ENCODE assay signal across 9 mouse cellular contexts in genomic region chr11:69934681-69935080, GRCm38 (mm10). TPM values are rescaled to one million over a fixed set of nuclear protein-coding genes. Genes with fewer than 3 reads are reported as not detected.
A peak's percentile ranks its signal among the peaks of the same experiment; 100 is the strongest.
DNase-seq lines count a peak whose midpoint lies in the region; ATAC-seq lines count a peak whose summit lies in the region.
"Had no signal": no experiment of that assay in that cellular context is flagged by ENCODE, and none has a peak within 500 bp of the region (broad histone marks: within the 10 kb centered on the region; RNA-seq: fewer than 3 reads in every experiment).

No protein-coding gene starts in this region.

- peaks cover 34% of the 10 kb centered on the region for H3K27me3 ChIP-seq in kidney, embryonic 15.5 days
- H3K27me3 ChIP-seq in forebrain, embryonic 11.5 days (ENCODE audit: control insufficient read depth, insufficient read depth, low read length): peaks cover 30% of the 10 kb centered on the region
- H3K27me3 ChIP-seq in limb, embryonic 13.5 days: peaks cover 18% of the 10 kb centered on the region
- peaks cover 41% of the 10 kb centered on the region for H3K27me3 ChIP-seq in neural tube, embryonic 12.5 days (replicated peaks)

- H3K4me2 ChIP-seq in kidney, embryonic 15.5 days: peak overlapping the region; percentile 100
- no peak overlapping the region for H3K4me2 ChIP-seq in forebrain, embryonic 11.5 days (ENCODE audit: low read depth, low read length, severe bottlenecking)
- peak overlapping the region; percentile 100 for H3K4me2 ChIP-seq in limb, embryonic 13.5 days (replicated peaks)
- H3K4me2 ChIP-seq in neural tube, embryonic 12.5 days (replicated peaks): peak overlapping the region; percentile 100

- peak overlapping the region; percentile 25; the same call in 1 of the 2 replicates for H3K4me3 ChIP-seq in kidney, embryonic 15.5 days (replicated peaks)
- H3K4me3 ChIP-seq in forebrain, embryonic 11.5 days (ENCODE audit: low read depth, low read length): no peak overlapping the region
- peak overlapping the region; percentile 31; the same call in 1 of the 2 replicates for H3K4me3 ChIP-seq in limb, embryonic 13.5 days
- H3K4me3 ChIP-seq in neural tube, embryonic 12.5 days: no peak overlapping the region

- no peaks in the 10 kb centered on the region for H3K36me3 ChIP-seq in kidney, embryonic 15.5 days
- no peaks in the 10 kb centered on the region for H3K36me3 ChIP-seq in forebrain, embryonic 11.5 days (ENCODE audit: control insufficient read depth, insufficient read depth, low read length)
- no peaks in the 10 kb centered on the region for H3K36me3 ChIP-seq in limb, embryonic 13.5 days
- no peaks in the 10 kb centered on the region for H3K36me3 ChIP-seq in neural tube, embryonic 12.5 days

- no peaks in the 10 kb centered on the region for H3K9me3 ChIP-seq in kidney, embryonic 15.5 days (replicated peaks)
- H3K9me3 ChIP-seq in forebrain, embryonic 11.5 days (ENCODE audit: control insufficient read depth, low read length): no peaks in the 10 kb centered on the region
- no peaks in the 10 kb centered on the region for H3K9me3 ChIP-seq in limb, embryonic 13.5 days
- no peaks in the 10 kb centered on the region for H3K9me3 ChIP-seq in neural tube, embryonic 12.5 days

- ATAC-seq in kidney, embryonic 15.5 days (replicated peaks; ENCODE audit: low FRiP score): no peak
- no peak for ATAC-seq in forebrain, embryonic 11.5 days (replicated peaks; ENCODE audit: low FRiP score)
- ATAC-seq in limb, embryonic 13.5 days (ENCODE audit: low FRiP score, low read depth): no peak
- no peak for ATAC-seq in neural tube, embryonic 12.5 days (ENCODE audit: low FRiP score, low read depth)

- DNase-seq in kidney, adult 8-10 months: no peak
- no peak for DNase-seq in forebrain, embryonic 11.5 days (ENCODE audit: low spot score)
- no peak for DNase-seq in adrenal gland, postnatal 25 days
- DNase-seq in layer of hippocampus, adult 9-10 months (ENCODE audit: low spot score): no peak
- DNase-seq in right cerebral cortex, postnatal 14 days: no peak

- H3K27ac ChIP-seq in kidney, embryonic 15.5 days: no peak overlapping the region
- 0 out of 2 replicates have a peak overlapping the region, but pooled peaks have one; percentile 43 for H3K27ac ChIP-seq in forebrain, embryonic 11.5 days (ENCODE audit: low read depth, low read length)
- H3K27ac ChIP-seq in limb, embryonic 13.5 days: no peak overlapping the region; the same call in 1 of the 2 replicates
- H3K27ac ChIP-seq in neural tube, embryonic 12.5 days: no peak overlapping the region

- no peak overlapping the region for H3K9ac ChIP-seq in kidney, embryonic 15.5 days
- H3K9ac ChIP-seq in forebrain, embryonic 11.5 days (ENCODE audit: low read length): no peak overlapping the region; the same call in 1 of the 2 replicates
- H3K9ac ChIP-seq in limb, embryonic 13.5 days: no peak overlapping the region
- no peak overlapping the region for H3K9ac ChIP-seq in neural tube, embryonic 12.5 days

- peaks cover 54% of the 10 kb centered on the region for H3K4me1 ChIP-seq in kidney, embryonic 15.5 days
- H3K4me1 ChIP-seq in forebrain, embryonic 11.5 days (replicated peaks; ENCODE audit: control insufficient read depth, insufficient read depth, low read length): peaks cover 12% of the 10 kb centered on the region
- H3K4me1 ChIP-seq in limb, embryonic 13.5 days: peaks cover 48% of the 10 kb centered on the region
- peaks cover 23% of the 10 kb centered on the region for H3K4me1 ChIP-seq in neural tube, embryonic 12.5 days

- WGBS in kidney, embryonic 15.5 days: 14% methylated on average over 6 of the region's 6 CpGs
- 16% methylated on average over 6 of the region's 6 CpGs for WGBS in forebrain, embryonic 11.5 days
- 20% methylated on average over 6 of the region's 6 CpGs for WGBS in limb, embryonic 13.5 days
- 23% methylated on average over 6 of the region's 6 CpGs for WGBS in neural tube, embryonic 12.5 days

RNA-seq across cellular contexts. Expression of gene Ybx2, which starts 0.9 kb away (rescaled TPM):
- 6.3 and 7.5 TPM in 2 replicates for polyA plus RNA-seq in kidney, embryonic 15.5 days (2015; fragmentation: Nextera tagmentation; extraction: Ambion mirVana)
- polyA plus RNA-seq in forebrain, embryonic 11.5 days (2014; fragmentation: Nextera tagmentation; extraction: Ambion mirVana): 7.1 and 10.1 TPM in 2 replicates
- 9.3 and 9.7 TPM in 2 replicates for polyA plus RNA-seq in limb, embryonic 13.5 days (2015; fragmentation: Nextera tagmentation; extraction: Ambion mirVana)
- 5.5 and 6.0 TPM in 2 replicates for polyA plus RNA-seq in neural tube, embryonic 12.5 days (2016; fragmentation: Nextera tagmentation; extraction: Ambion mirVana)
- 14.1 and 14.8 TPM in 2 replicates for total RNA-seq in adrenal gland, postnatal 25 days (2021)

RNA-seq across cellular contexts. Expression of gene Eif5a, which starts 12.9 kb away (rescaled TPM):
- polyA plus RNA-seq in kidney, embryonic 15.5 days (2015; fragmentation: Nextera tagmentation; extraction: Ambion mirVana): 1,729 and 1,795 TPM in 2 replicates
- polyA plus RNA-seq in forebrain, embryonic 11.5 days (2014; fragmentation: Nextera tagmentation; extraction: Ambion mirVana): 2,045 and 2,063 TPM in 2 replicates
- polyA plus RNA-seq in limb, embryonic 13.5 days (2015; fragmentation: Nextera tagmentation; extraction: Ambion mirVana): 1,543 and 1,562 TPM in 2 replicates
- 1,451 and 1,549 TPM in 2 replicates for polyA plus RNA-seq in neural tube, embryonic 12.5 days (2016; fragmentation: Nextera tagmentation; extraction: Ambion mirVana)
- 542 and 558 TPM in 2 replicates for total RNA-seq in adrenal gland, postnatal 25 days (2021)

RNA-seq across cellular contexts. Expression of gene Slc2a4, which starts 13.3 kb away (rescaled TPM):
- 17.3 and 22.1 TPM in 2 replicates for polyA plus RNA-seq in kidney, embryonic 15.5 days (2015; fragmentation: Nextera tagmentation; extraction: Ambion mirVana)
- polyA plus RNA-seq in forebrain, embryonic 11.5 days (2014; fragmentation: Nextera tagmentation; extraction: Ambion mirVana): 13.7 and 14.8 TPM in 2 replicates
- polyA plus RNA-seq in limb, embryonic 13.5 days (2015; fragmentation: Nextera tagmentation; extraction: Ambion mirVana): 29.2 and 29.6 TPM in 2 replicates
- polyA plus RNA-seq in neural tube, embryonic 12.5 days (2016; fragmentation: Nextera tagmentation; extraction: Ambion mirVana): 12.3 and 12.4 TPM in 2 replicates
- 42.6 and 48.6 TPM in 2 replicates for total RNA-seq in adrenal gland, postnatal 25 days (2021)

RNA-seq across cellular contexts. Expression of gene Gps2, which starts 21.0 kb away (rescaled TPM):
- 77.8 and 86.2 TPM in 2 replicates for polyA plus RNA-seq in kidney, embryonic 15.5 days (2015; fragmentation: Nextera tagmentation; extraction: Ambion mirVana)
- 99.2 and 106 TPM in 2 replicates for polyA plus RNA-seq in forebrain, embryonic 11.5 days (2014; fragmentation: Nextera tagmentation; extraction: Ambion mirVana)
- polyA plus RNA-seq in limb, embryonic 13.5 days (2015; fragmentation: Nextera tagmentation; extraction: Ambion mirVana): 90.0 and 90.1 TPM in 2 replicates
- polyA plus RNA-seq in neural tube, embryonic 12.5 days (2016; fragmentation: Nextera tagmentation; extraction: Ambion mirVana): 82.4 and 92.0 TPM in 2 replicates
- total RNA-seq in adrenal gland, postnatal 25 days (2021): 62.5 and 70.2 TPM in 2 replicates

RNA-seq across cellular contexts. Expression of gene Cldn7, which starts 29.9 kb away (rescaled TPM):
- polyA plus RNA-seq in kidney, embryonic 15.5 days (2015; fragmentation: Nextera tagmentation; extraction: Ambion mirVana): 173 and 178 TPM in 2 replicates
- polyA plus RNA-seq in forebrain, embryonic 11.5 days (2014; fragmentation: Nextera tagmentation; extraction: Ambion mirVana): 3.2 and 6.4 TPM in 2 replicates
- 13.4 and 14.4 TPM in 2 replicates for polyA plus RNA-seq in limb, embryonic 13.5 days (2015; fragmentation: Nextera tagmentation; extraction: Ambion mirVana)
- 2.1 and 3.2 TPM in 2 replicates for polyA plus RNA-seq in neural tube, embryonic 12.5 days (2016; fragmentation: Nextera tagmentation; extraction: Ambion mirVana)
- 0.52 TPM in 1 of 2 replicates, not detected in the other for total RNA-seq in adrenal gland, postnatal 25 days (2021)
- total RNA-seq: left cerebral cortex, postnatal 10 days had no signal

Comparison
In these comparisons a context has a peak if more than half of its experiments do, and no peak if none do; other contexts are left out.
1. H3K4me3 ChIP-seq: peak in kidney, embryonic 15.5 days (single experiment) and limb, embryonic 13.5 days (single experiment); none in forebrain, embryonic 11.5 days (single experiment) and neural tube, embryonic 12.5 days (single experiment).